Mouse (Mus musculus): ENCODE measurements around the gene Ell2.

DNA sequence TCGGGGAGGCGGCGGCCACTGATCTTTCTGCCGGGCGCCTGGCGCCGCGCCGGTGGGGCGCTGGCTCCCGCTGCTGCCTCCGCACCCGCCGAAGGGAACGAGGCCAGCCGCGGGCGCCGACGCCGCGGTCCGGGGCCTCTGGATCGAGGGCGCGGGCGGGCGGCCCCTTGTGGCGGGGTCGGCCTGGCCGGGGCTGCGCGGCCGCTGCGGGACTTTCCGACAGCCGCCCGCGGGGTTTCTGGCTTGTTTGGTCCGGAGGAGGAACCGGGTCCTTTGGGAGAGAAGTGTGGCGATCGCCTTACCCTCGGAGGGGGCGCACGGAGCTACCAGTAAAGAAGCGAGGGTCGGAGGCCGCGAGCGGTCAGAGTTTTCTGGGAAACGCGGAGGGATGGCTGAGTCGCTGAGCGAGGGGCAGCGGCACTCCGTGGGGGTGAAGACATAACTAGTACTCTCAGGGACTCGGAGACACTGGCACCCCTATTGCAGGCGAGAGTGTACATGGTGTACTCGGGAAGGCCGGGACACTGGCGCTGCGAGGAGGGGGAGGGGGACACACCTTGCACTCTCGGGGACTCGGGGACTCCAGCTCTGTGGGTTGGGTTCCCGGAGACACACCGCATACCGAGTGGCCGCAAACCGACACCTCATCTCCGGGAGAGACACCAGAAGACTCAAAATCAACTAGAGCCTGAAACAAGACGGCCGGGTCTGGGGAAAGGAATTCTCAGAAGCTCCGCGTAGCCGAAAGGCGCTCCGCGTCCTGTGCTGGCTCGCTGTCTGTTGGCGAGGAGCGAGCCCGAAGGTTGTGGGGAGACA, 1.5 kb downstream of the Ell2 start:
- TF ChIP-seq CTCF (IDR thresholded peaks at IDR 0.05; ENCODE audit: low read depth) (peak; percentile 21; the same call in 1 of the 2 replicates), EP300 (optimal IDR thresholded peaks at IDR 0.05) (no peak)
